Mouse (Mus musculus) cortical plate, adult 2 months (tissue): Measurements from ENCODE around the gene Sptbn1. TPM values are rescaled to one million over a fixed set of nuclear protein-coding genes. Genes with fewer than 3 reads are reported as not detected.

Source experiments
- H3K27ac ChIP-seq: fragments of 200-500 bp; 2 replicates; pipeline ENCODE4 v1.5.1; 2012; ENCODE audit warnings: low read length, control low read depth, inconsistent platforms; ENCODE audit not compliant: insufficient read depth
- H3K4me1 ChIP-seq: fragments of 200-500 bp; 2 replicates; pipeline ENCODE4 v1.6.1; 2011; ENCODE audit warnings: low read length; ENCODE audit not compliant: control insufficient read depth, insufficient read depth
- H3K4me3 ChIP-seq: fragments of 200-500 bp; 2 replicates; pipeline ENCODE4 v1.5.1; 2011; ENCODE audit warnings: mild to moderate bottlenecking, low read length, control low read depth; ENCODE audit not compliant: insufficient read depth
- CTCF ChIP-seq: fragments of 200-500 bp; IDR thresholded peaks from 2 replicates; pipeline ENCODE4 v1.5.1; 2011; ENCODE audit warnings: mild to moderate bottlenecking, control low read depth, low read length; ENCODE audit not compliant: insufficient read depth; ENCODE audit errors: extremely low read depth
- POLR2A ChIP-seq: fragments of 200-500 bp; IDR thresholded peaks from 2 replicates; pipeline ENCODE4 v1.6.1; 2011; ENCODE audit warnings: mild to moderate bottlenecking, low read length, control low read depth; ENCODE audit not compliant: insufficient read depth; ENCODE audit errors: extremely low read depth
- polyA plus RNA-seq: library from polyadenylated mRNA; depleted of rRNA; stranded (reverse); fragments of >200 nt; gene quantifications from 2 replicates; pipeline ENCODE4 v1.2.3, GENCODE M21; 2012

Gene Sptbn1
- polyA plus RNA-seq, 1 experiment, result 313 TPM

- Histone ChIP-seq H3K4me3 (no peak overlapping the region), H3K27ac (no peak overlapping the region), H3K4me1 (peaks cover 1% of the 10 kb centered on the region; the same call in 1 of the 2 replicates)
- TF ChIP-seq POLR2A, result no peak
- TF ChIP-seq CTCF, result no peak
Observed at GRCm38 (mm10) chr11:30126840-30127239, 141.1 kb downstream of the Sptbn1 start.

- TF ChIP-seq POLR2A (no peak), CTCF (no peak)
- H3K4me3 ChIP-seq, result no peak overlapping the region
- H3K4me1 ChIP-seq, result peaks cover 2% of the 10 kb centered on the region
- no peak overlapping the region for H3K27ac ChIP-seq
Observed at GRCm38 (mm10) chr11:30118038-30118437, 149.9 kb downstream of the Sptbn1 start.

- no peak for TF ChIP-seq POLR2A
- no peak for TF ChIP-seq CTCF
- Histone ChIP-seq H3K27ac (no peak overlapping the region), H3K4me3 (no peak overlapping the region), H3K4me1 (peaks cover 2% of the 10 kb centered on the region)
Observed at GRCm38 (mm10) chr11:30113631-30114030, 154.3 kb downstream of the Sptbn1 start.

- H3K4me1 ChIP-seq, result peaks cover 2% of the 10 kb centered on the region
- no peak overlapping the region for H3K27ac ChIP-seq
- no peak overlapping the region for H3K4me3 ChIP-seq
- TF ChIP-seq POLR2A (no peak), CTCF (no peak)
Observed at GRCm38 (mm10) chr11:30110634-30111033, 157.3 kb downstream of the Sptbn1 start.

GRCm38 (mm10) chr11:30104177-30104576 lies 163.8 kb downstream of the Sptbn1 start:
- H3K4me1 ChIP-seq, result peaks cover 5% of the 10 kb centered on the region; the same call in 1 of the 2 replicates
- no peak for TF ChIP-seq CTCF
- TF ChIP-seq POLR2A, result no peak
- H3K4me3 ChIP-seq, result no peak overlapping the region
- H3K27ac ChIP-seq, result 0 out of 2 replicates have a peak overlapping the region, but pooled peaks have one; percentile 7

GRCm38 (mm10) chr11:30102594-30102993 lies 165.4 kb downstream of the Sptbn1 start:
- Histone ChIP-seq H3K4me3 (no peak overlapping the region), H3K4me1 (peaks cover 5% of the 10 kb centered on the region; the same call in 1 of the 2 replicates), H3K27ac (no peak overlapping the region)
- no peak for TF ChIP-seq POLR2A
- TF ChIP-seq CTCF, result no peak

- Histone ChIP-seq H3K27ac (no peak overlapping the region), H3K4me1 (peaks cover 5% of the 10 kb centered on the region; the same call in 1 of the 2 replicates), H3K4me3 (no peak overlapping the region)
- TF ChIP-seq POLR2A (no peak), CTCF (no peak)
Observed at GRCm38 (mm10) chr11:30101796-30102195, 166.2 kb downstream of the Sptbn1 start.

GRCm38 (mm10) chr11:30101162-30101561 lies 166.8 kb downstream of the Sptbn1 start:
- Histone ChIP-seq H3K4me3 (no peak overlapping the region), H3K27ac (no peak overlapping the region), H3K4me1 (peaks cover 5% of the 10 kb centered on the region; the same call in 1 of the 2 replicates)
- TF ChIP-seq CTCF (no peak), POLR2A (no peak)

GRCm38 (mm10) chr11:30099916-30100315 lies 168.1 kb downstream of the Sptbn1 start:
- Histone ChIP-seq H3K27ac (no peak overlapping the region), H3K4me1 (peaks cover 7% of the 10 kb centered on the region; the same call in 1 of the 2 replicates), H3K4me3 (no peak overlapping the region)
- TF ChIP-seq CTCF (no peak), POLR2A (no peak)

GRCm38 (mm10) chr11:30095212-30095773 lies 172.7 kb downstream of the Sptbn1 start:
- TF ChIP-seq POLR2A (no peak), CTCF (no peak)
- Histone ChIP-seq H3K27ac (no peak overlapping the region), H3K4me1 (0 out of 2 replicates have a peak, but pooled peaks cover 2% of the 10 kb centered on the region), H3K4me3 (no peak overlapping the region)

- H3K27ac ChIP-seq, result no peak overlapping the region
- 0 out of 2 replicates have a peak, but pooled peaks cover 2% of the 10 kb centered on the region for H3K4me1 ChIP-seq
- H3K4me3 ChIP-seq, result no peak overlapping the region
- no peak for TF ChIP-seq CTCF
- TF ChIP-seq POLR2A, result no peak
Observed at GRCm38 (mm10) chr11:30091892-30092291, 176.1 kb downstream of the Sptbn1 start.
